Mouse (Mus musculus) lung, embryonic 14.5 days (tissue): ENCODE measurements around the gene Ppip5k2. TPM values are rescaled to one million over a fixed set of nuclear protein-coding genes. Genes with fewer than 3 reads are reported as not detected.

ENCODE experiments used
- ATAC-seq: fragments of 200-750 bp; cut with Nextera tagmentation; 2 replicates; pipeline ENCODE4 v1.8.0; 2017; ENCODE audit warnings: mild to moderate bottlenecking, moderate TSS enrichment, moderate library complexity; ENCODE audit not compliant: insufficient read depth
- DNase-seq: peaks from one replicate; pipeline ENCODE4 v3.0.0-alpha.2; 2015
- H3K27ac ChIP-seq: fragments of 300-500 bp; sonication (generic); 2 replicates; pipeline ENCODE4 v1.5.1; 2014; ENCODE audit warnings: low read depth, mild to moderate bottlenecking, moderate library complexity
- H3K27me3 ChIP-seq: fragments of 300-500 bp; sonication (generic); 2 replicates; pipeline ENCODE4 v1.6.1; 2014; ENCODE audit warnings: low read length, control low read depth; ENCODE audit not compliant: insufficient read depth
- H3K36me3 ChIP-seq: fragments of 300-500 bp; sonication (generic); 2 replicates; pipeline ENCODE4 v1.6.1; 2014; ENCODE audit warnings: control low read depth; ENCODE audit not compliant: insufficient read depth
- H3K4me1 ChIP-seq: fragments of 300-500 bp; sonication (generic); 2 replicates; pipeline ENCODE4 v1.6.1; 2014; ENCODE audit warnings: antibody characterized with exemption, control low read depth; ENCODE audit not compliant: insufficient read depth
- H3K4me2 ChIP-seq: fragments of 300-500 bp; sonication (generic); 2 replicates; pipeline ENCODE4 v1.6.1; 2014; ENCODE audit warnings: mild to moderate bottlenecking
- H3K4me3 ChIP-seq: fragments of 300-500 bp; sonication (generic); 2 replicates; pipeline ENCODE4 v1.5.1; 2014; ENCODE audit warnings: low read depth, low read length
- H3K9ac ChIP-seq: fragments of 300-500 bp; sonication (generic); 2 replicates; pipeline ENCODE4 v1.6.1; 2014
- H3K9me3 ChIP-seq: fragments of 300-500 bp; sonication (generic); 2 replicates; pipeline ENCODE4 v1.6.1; 2016; ENCODE audit warnings: low read depth, low read length, control low read depth
- CTCF ChIP-seq: IDR thresholded peaks from 2 replicates; pipeline ENCODE4 v1.5.1; 2016; ENCODE audit warnings: antibody characterized with exemption, low read depth
- WGBS: fragments of 180-500 bp; shearing (Covaris S2); extraction: QIAGEN DNeasy Blood & Tissue Kit; methylation state at CpG from one replicate; pipeline ENCODE4 v1.1.7; 2014; 5-methylcytosine and 5-hydroxymethylcytosine counted together
- polyA plus RNA-seq: library from polyadenylated mRNA; unstranded; fragments of >200 nt; fragmentation: Nextera tagmentation; extraction: Ambion mirVana; gene quantifications from 2 replicates; pipeline ENCODE4 v1.2.1, GENCODE M21; 2014

The Ppip5k2 gene
- polyA plus RNA-seq, 1 experiment from 2014 or later: 41.4 TPM

- TF ChIP-seq CTCF: no peak
- Histone ChIP-seq H3K9me3 (no peaks in the 10 kb centered on the region), H3K27me3 (no peaks in the 10 kb centered on the region), H3K4me3 (peak within 1 kb of the TSS; percentile 66), H3K9ac (peak within 1 kb of the TSS; percentile 70), H3K36me3 (no peaks in the 10 kb centered on the region), H3K27ac (peak within 1 kb of the TSS; percentile 77), H3K4me1 (no peaks in the 10 kb centered on the region), H3K4me2 (peak within 1 kb of the TSS; percentile 95)
- peak; percentile 94 for ATAC-seq
- peak; percentile 87 for DNase-seq
- WGBS: under 1% methylated on average over 73 of the region's 106 CpGs
These were observed 108.6 kb downstream of the Ppip5k2 start, which contains the start of gene D1Ertd622e for GRCm38 (mm10) chr1:97661406-97662241. TSS of gene D1Ertd622e (minus strand) at chr1:97662074.

- under 1% methylated on average over 90 of the region's 93 CpGs for WGBS
These were observed 109.4 kb downstream of the Ppip5k2 start for GRCm38 (mm10) chr1:97660687-97661405.

GRCm38 (mm10) chr1:97659405-97659804, 110.8 kb downstream of the Ppip5k2 start:
- Histone ChIP-seq H3K4me1 (peaks cover 2% of the 10 kb centered on the region; the same call in 1 of the 2 replicates), H3K27me3 (no peaks in the 10 kb centered on the region), H3K9me3 (no peaks in the 10 kb centered on the region), H3K9ac (no peak overlapping the region), H3K27ac (no peak overlapping the region), H3K4me2 (peak overlapping the region; percentile 95), H3K36me3 (no peaks in the 10 kb centered on the region), H3K4me3 (peak overlapping the region; percentile 66; the same call in 1 of the 2 replicates)
- DNase-seq (no peak), ATAC-seq (no peak)
- TF ChIP-seq CTCF: no peak
- WGBS: 69% methylated on average over 7 of the region's 7 CpGs

More at GRCm38 (mm10) chr1:97660687-97661405, 109.4 kb downstream of the Ppip5k2 start:
- peak; percentile 53 for ATAC-seq
- peak; percentile 81 for DNase-seq
- Histone ChIP-seq H3K36me3 (no peaks in the 10 kb centered on the region), H3K9me3 (no peaks in the 10 kb centered on the region), H3K4me1 (no peaks in the 10 kb centered on the region), H3K9ac (peak overlapping the region; percentile 70), H3K27me3 (no peaks in the 10 kb centered on the region), H3K27ac (peak overlapping the region; percentile 77), H3K4me3 (peak overlapping the region; percentile 66), H3K4me2 (peak overlapping the region; percentile 95)
- peak; percentile 43; the same call in 1 of the 2 replicates for TF ChIP-seq CTCF

- no peak overlapping the region for H3K4me2 ChIP-seq
- DNase-seq (no peak), ATAC-seq (no peak)
- H3K9ac ChIP-seq: no peak overlapping the region
- no peaks in the 10 kb centered on the region for H3K36me3 ChIP-seq
- H3K27ac ChIP-seq: no peak overlapping the region
- no peaks in the 10 kb centered on the region for H3K9me3 ChIP-seq
- no peaks in the 10 kb centered on the region for H3K27me3 ChIP-seq
- TF ChIP-seq CTCF: no peak
- H3K4me3 ChIP-seq: no peak overlapping the region
- peaks cover 4% of the 10 kb centered on the region; the same call in 1 of the 2 replicates for H3K4me1 ChIP-seq
- WGBS: 87% methylated on average over 2 of the region's 2 CpGs
These were observed 112.4 kb downstream of the Ppip5k2 start for GRCm38 (mm10) chr1:97657786-97658185.

- H3K27ac ChIP-seq: no peak overlapping the region; the same call in 1 of the 2 replicates
- no peaks in the 10 kb centered on the region for H3K27me3 ChIP-seq
- no peaks in the 10 kb centered on the region for H3K9me3 ChIP-seq
- no peaks in the 10 kb centered on the region for H3K36me3 ChIP-seq
- WGBS: 43% methylated on average over 2 of the region's 2 CpGs
- TF ChIP-seq CTCF: no peak
- ATAC-seq (no peak), DNase-seq (peak; percentile 29)
- peaks cover 6% of the 10 kb centered on the region; the same call in 1 of the 2 replicates for H3K4me1 ChIP-seq
- H3K4me3 ChIP-seq: no peak overlapping the region
- no peak overlapping the region for H3K4me2 ChIP-seq
- no peak overlapping the region for H3K9ac ChIP-seq
These were observed 113.0 kb downstream of the Ppip5k2 start for GRCm38 (mm10) chr1:97657201-97657600.

Other genes with a start within 250 kb of the Ppip5k2 start
- 17.1 and 19.3 TPM in 2 replicates for gene D1Ertd622e, start 108.3 kb downstream of the Ppip5k2 start, polyA plus RNA-seq
- gene Gin1, start 239 bp downstream of the Ppip5k2 start, polyA plus RNA-seq: 15.2 and 17.3 TPM in 2 replicates